9 mouse cellular contexts compared by ENCODE assay signal in the genomic region with DNA sequence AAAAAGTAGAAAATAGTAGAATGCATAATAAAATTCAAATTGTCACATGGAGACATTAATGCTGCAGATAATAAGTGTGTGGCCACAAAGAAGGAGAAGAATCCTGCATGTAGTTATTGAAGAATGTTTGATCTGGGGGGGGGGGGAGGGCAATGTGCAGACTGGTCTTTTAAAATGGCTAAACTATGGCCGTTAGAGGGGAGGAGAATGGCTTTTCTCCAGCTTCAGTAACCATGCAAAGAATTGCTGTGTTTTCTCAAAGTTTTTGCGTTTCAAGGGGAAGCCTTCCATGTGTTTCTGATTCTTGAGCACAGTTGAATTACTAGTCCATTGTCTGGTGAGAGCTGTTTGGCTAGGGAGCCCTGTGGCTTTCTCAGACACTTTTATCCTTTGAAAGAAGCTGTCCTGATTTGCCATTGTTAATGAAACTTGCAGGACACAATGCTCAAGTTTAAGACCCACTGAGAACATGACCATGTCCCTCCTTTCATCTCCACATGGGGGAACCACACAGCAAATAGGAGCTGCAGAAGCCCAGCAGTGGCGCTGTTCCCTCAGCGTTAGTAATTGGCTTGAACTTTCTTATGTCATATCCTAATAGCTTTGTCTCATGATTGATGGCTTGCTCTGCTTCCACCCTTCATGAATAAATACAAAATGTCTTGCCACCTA.
A peak's percentile ranks its signal among the peaks of the same experiment; 100 is the strongest.
DNase-seq lines count a peak whose midpoint lies in the region; ATAC-seq and TF ChIP-seq lines count a peak whose summit lies in the region.
"Had no signal": no experiment of that assay in that cellular context is flagged by ENCODE, and none has a peak within 500 bp of the region (broad histone marks: within the 10 kb centered on the region; RNA-seq: fewer than 3 reads in every experiment).

No protein-coding gene starts in this region.

- WGBS in hindbrain, embryonic 10.5 days = 3% methylated on average over 4 of the region's 4 CpGs
- WGBS in midbrain, postnatal 0 days = 9% methylated on average over 4 of the region's 4 CpGs

- TF ChIP-seq CTCF in midbrain, postnatal 0 days (IDR thresholded peaks at IDR 0.05) = peak; percentile 65

- intact Hi-C loops in left cerebral cortex, postnatal 4 days (cut with DNase I) = no loop called here

- DNase-seq in left cerebral cortex, postnatal 4 days = peak; percentile 14
- no peak for DNase-seq in left cerebral cortex, adult 9 months (ENCODE audit: low spot score in 2 of 2)
- peak; percentile 81 for DNase-seq in embryo, embryonic 10 days (ENCODE audit: low spot score)
- DNase-seq in hindbrain, embryonic 10.5 days (ENCODE audit: low spot score) = peak; percentile 74
- DNase-seq in midbrain, postnatal 0 days (ENCODE audit: low spot score) = peak; percentile 66
- DNase-seq in thymus, postnatal 25 days = no peak
- DNase-seq in adrenal gland, postnatal 4 days (ENCODE audit: low spot score in 2 of 2) = no peak
- no peak for DNase-seq in right cerebral cortex, adult 2 months (ENCODE audit: low spot score in 2 of 2)

- ATAC-seq in midbrain, postnatal 0 days (ENCODE audit: low FRiP score) = no peak

- peaks cover 15% of the 10 kb centered on the region for H3K4me1 ChIP-seq in hindbrain, embryonic 10.5 days (replicated peaks)
- no peaks in the 10 kb centered on the region for H3K4me1 ChIP-seq in midbrain, postnatal 0 days (ENCODE audit: insufficient read depth, low read length)
- H3K4me1 ChIP-seq: heart, embryonic 15.5 days had no signal

- no peak overlapping the region for H3K4me2 ChIP-seq in midbrain, postnatal 0 days (ENCODE audit: low read depth, low read length, poor library complexity, severe bottlenecking)
- H3K4me2 ChIP-seq: heart, embryonic 15.5 days had no signal

- peaks cover 27% of the 10 kb centered on the region for H3K27me3 ChIP-seq in hindbrain, embryonic 10.5 days (ENCODE audit: insufficient read depth, poor library complexity, severe bottlenecking)
- H3K27me3 ChIP-seq in midbrain, postnatal 0 days (ENCODE audit: insufficient read depth, low read length) = no peaks in the 10 kb centered on the region
- H3K27me3 ChIP-seq: heart, embryonic 15.5 days had no signal

- no peak overlapping the region for H3K4me3 ChIP-seq in hindbrain, embryonic 10.5 days
- H3K4me3 ChIP-seq in midbrain, postnatal 0 days (ENCODE audit: low read depth, low read length) = no peak overlapping the region
- H3K4me3 ChIP-seq: heart, embryonic 15.5 days had no signal

- no peaks in the 10 kb centered on the region for H3K36me3 ChIP-seq in hindbrain, embryonic 10.5 days
- no peaks in the 10 kb centered on the region for H3K36me3 ChIP-seq in midbrain, postnatal 0 days (ENCODE audit: insufficient read depth, low read length)
- H3K36me3 ChIP-seq: heart, embryonic 15.5 days had no signal

- H3K9me3 ChIP-seq in hindbrain, embryonic 10.5 days = no peaks in the 10 kb centered on the region
- no peaks in the 10 kb centered on the region for H3K9me3 ChIP-seq in midbrain, postnatal 0 days (ENCODE audit: low read length)
- H3K9me3 ChIP-seq: heart, embryonic 15.5 days had no signal

- H3K27ac ChIP-seq in hindbrain, embryonic 10.5 days = no peak overlapping the region
- no peak overlapping the region for H3K27ac ChIP-seq in midbrain, postnatal 0 days (ENCODE audit: low read depth, low read length)
- H3K27ac ChIP-seq: heart, embryonic 15.5 days had no signal

- no peak overlapping the region for H3K9ac ChIP-seq in midbrain, postnatal 0 days (replicated peaks; ENCODE audit: low read length, poor library complexity, severe bottlenecking)
- H3K9ac ChIP-seq: heart, embryonic 15.5 days had no signal

Comparison
In these comparisons a context has a peak if more than half of its experiments do, and no peak if none do; other contexts are left out.
1. DNase-seq: peak in left cerebral cortex, postnatal 4 days (single experiment), embryo, embryonic 10 days (single experiment), hindbrain, embryonic 10.5 days (single experiment) and midbrain, postnatal 0 days (single experiment); none in left cerebral cortex, adult 9 months (0 of 2), thymus, postnatal 25 days (single experiment), adrenal gland, postnatal 4 days (0 of 2) and right cerebral cortex, adult 2 months (0 of 2).